Mouse (Mus musculus): ENCODE measurements around the gene A430005L14Rik. TPM values are rescaled to one million over a fixed set of nuclear protein-coding genes. Genes with fewer than 3 reads are reported as not detected.

Gene A430005L14Rik
- polyA plus RNA-seq, 1 experiment, result 76.8 TPM

DNA sequence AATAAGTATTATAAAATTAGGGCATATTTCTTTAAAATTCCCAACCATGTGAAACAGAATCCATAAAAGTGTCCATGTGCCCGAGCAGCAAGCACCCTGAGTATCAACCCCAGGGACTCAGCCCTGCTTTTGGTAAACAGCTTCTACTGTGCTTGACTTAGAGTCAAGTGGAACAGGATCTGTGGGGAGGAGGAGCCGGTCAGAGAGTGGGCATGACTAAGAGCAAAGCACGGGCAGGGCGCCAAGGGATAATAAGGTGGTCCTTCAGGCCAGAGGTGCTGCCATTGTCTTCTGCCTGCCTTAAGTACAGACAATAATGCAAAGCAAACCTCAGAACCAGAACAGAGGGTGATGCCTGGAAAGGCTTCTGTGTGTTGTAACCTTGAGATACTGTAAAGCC lies 50.7 kb downstream of the A430005L14Rik start:
- H3K4me3 ChIP-seq (ENCODE audit: control insufficient read depth, low read depth, low read length), result no peak overlapping the region
- H3K27ac ChIP-seq (ENCODE audit: control insufficient read depth, insufficient read depth, low read depth, low read length), result no peak overlapping the region
- H3K4me1 ChIP-seq (ENCODE audit: control insufficient read depth, insufficient read depth, low read length), result peaks cover 6% of the 10 kb centered on the region
- no peaks in the 10 kb centered on the region; the same call in 1 of the 2 replicates for H3K36me3 ChIP-seq (ENCODE audit: control insufficient read depth, insufficient read depth, low read length)
- no peaks in the 10 kb centered on the region for H3K27me3 ChIP-seq (ENCODE audit: control insufficient read depth, insufficient read depth, low read length)
- TF ChIP-seq POLR2A (IDR thresholded peaks at IDR 0.05; ENCODE audit: control insufficient read depth, low read depth, low read length), result no peak
- TF ChIP-seq CTCF (IDR thresholded peaks at IDR 0.05; ENCODE audit: control insufficient read depth, insufficient read depth, insufficient replicate concordance, low read depth, low read length), result no peak

DNA sequence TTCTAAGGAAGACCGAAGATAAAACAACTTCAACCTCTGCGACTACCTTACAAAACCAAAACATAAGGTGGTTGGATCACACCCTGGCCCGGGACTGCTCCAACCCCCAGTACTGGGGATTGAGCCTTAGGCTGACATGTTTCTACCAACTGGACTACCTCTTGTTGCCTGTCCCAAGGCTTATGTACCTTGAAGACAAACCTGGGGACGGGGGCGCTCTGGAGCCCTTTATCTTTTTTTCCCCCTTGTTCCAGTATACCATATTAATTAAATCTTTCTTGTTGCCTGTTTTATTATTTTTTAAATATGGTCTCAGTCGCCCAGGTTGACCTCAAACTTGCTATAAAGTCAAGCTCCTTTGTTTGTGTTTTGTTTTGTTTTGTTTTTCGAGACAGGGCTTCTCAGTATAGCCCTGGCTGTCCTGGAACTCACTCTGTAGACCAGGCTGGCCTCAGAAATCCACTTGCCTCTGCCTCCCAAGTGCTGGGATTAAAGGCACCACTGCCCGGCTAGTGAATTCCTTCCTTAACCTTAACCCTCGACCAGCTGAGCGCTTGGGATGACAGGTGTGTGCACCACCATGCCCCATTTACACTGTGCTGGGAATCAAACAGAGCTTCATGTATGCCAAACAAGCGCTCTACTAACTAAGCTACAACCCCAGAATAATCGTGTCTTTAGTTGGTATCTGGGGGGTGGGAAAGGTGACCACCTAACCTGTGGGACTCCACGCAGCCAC lies 54.0 kb downstream of the A430005L14Rik start:
- H3K4me3 ChIP-seq (ENCODE audit: control insufficient read depth, low read depth, low read length), result peak overlapping the region; percentile 98
- TF ChIP-seq POLR2A (IDR thresholded peaks at IDR 0.05; ENCODE audit: control insufficient read depth, low read depth, low read length) (no peak), CTCF (IDR thresholded peaks at IDR 0.05; ENCODE audit: control insufficient read depth, insufficient read depth, insufficient replicate concordance, low read depth, low read length) (no peak)
- no peaks in the 10 kb centered on the region for H3K27me3 ChIP-seq (ENCODE audit: control insufficient read depth, insufficient read depth, low read length)
- no peaks in the 10 kb centered on the region; the same call in 1 of the 2 replicates for H3K36me3 ChIP-seq (ENCODE audit: control insufficient read depth, insufficient read depth, low read length)
- peak overlapping the region; percentile 30 for H3K27ac ChIP-seq (ENCODE audit: control insufficient read depth, insufficient read depth, low read depth, low read length)
- H3K4me1 ChIP-seq (ENCODE audit: control insufficient read depth, insufficient read depth, low read length), result peaks cover 8% of the 10 kb centered on the region

Other genes with a start within 250 kb of the A430005L14Rik start
- gene Dffb, start 17.9 kb downstream of the A430005L14Rik start, polyA plus RNA-seq (2012; rRNA removed), result 4.6 and 4.7 TPM in 2 replicates
- gene Cep104, start 18.0 kb downstream of the A430005L14Rik start, polyA plus RNA-seq (2012; rRNA removed), result 43.4 and 46.6 TPM in 2 replicates
- gene Lrrc47, start 54.5 kb downstream of the A430005L14Rik start, polyA plus RNA-seq (2012; rRNA removed), result 55.1 and 58.8 TPM in 2 replicates
- gene Smim1, start 69.0 kb downstream of the A430005L14Rik start, polyA plus RNA-seq (2012; rRNA removed), result 39.8 and 41.1 TPM in 2 replicates
- 51.5 and 55.2 TPM in 2 replicates for gene Ccdc27, start 85.4 kb downstream of the A430005L14Rik start, polyA plus RNA-seq (2012; rRNA removed)
- gene Trp73, start 183.0 kb downstream of the A430005L14Rik start, polyA plus RNA-seq (2012; rRNA removed), result 0.17 and 0.48 TPM in 2 replicates
- 20.8 and 21.2 TPM in 2 replicates for gene Wrap73, start 185.1 kb downstream of the A430005L14Rik start, polyA plus RNA-seq (2012; rRNA removed)
- gene Tprgl, start 203.4 kb downstream of the A430005L14Rik start, polyA plus RNA-seq (2012; rRNA removed), result 212 and 246 TPM in 2 replicates
- 1.0 and 1.4 TPM in 2 replicates for gene Megf6, start 213.5 kb downstream of the A430005L14Rik start, polyA plus RNA-seq (2012; rRNA removed)

All from testis, adult 2 months (tissue).